Mouse (Mus musculus): Measurements from ENCODE around the gene Lce1h. TPM values are rescaled to one million over a fixed set of nuclear protein-coding genes. Genes with fewer than 3 reads are reported as not detected.

Lce1h gene
- not detected in 2 replicates for polyA plus RNA-seq (2012; rRNA removed)

DNA sequence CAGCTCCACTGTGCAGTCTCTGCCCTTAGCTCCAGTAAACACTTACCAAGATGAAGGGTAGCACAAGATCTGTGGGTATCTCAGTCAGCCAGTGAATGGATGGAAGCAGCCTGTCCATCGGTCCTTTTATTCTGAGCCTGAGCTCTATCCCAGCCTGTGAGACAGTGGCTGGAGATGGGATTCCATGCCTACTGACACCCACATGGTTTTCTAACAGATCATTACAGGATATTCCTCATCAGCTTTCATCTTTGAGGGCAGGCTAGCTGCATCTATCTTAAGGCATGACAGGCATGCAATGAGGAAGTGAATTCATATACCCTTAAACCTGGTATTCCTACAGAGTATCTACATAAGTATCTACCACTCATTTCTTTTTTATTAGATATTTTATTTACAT is at the start of gene Lce1h:
TSS of gene Lce1h (minus strand) at position 101 of the 400 bp plus-strand sequence.
- no peaks in the 10 kb centered on the region for H3K36me3 ChIP-seq (ENCODE audit: control insufficient read depth, insufficient read depth, low read length)
- no peaks in the 10 kb centered on the region for H3K4me1 ChIP-seq (ENCODE audit: control insufficient read depth, insufficient read depth, low read length)
- no peaks in the 10 kb centered on the region for H3K27me3 ChIP-seq (ENCODE audit: control insufficient read depth, insufficient read depth, low read length)
- no peak within 1 kb of the TSS for H3K4me3 ChIP-seq (ENCODE audit: control insufficient read depth, low read depth, low read length)
- TF ChIP-seq CTCF (IDR thresholded peaks at IDR 0.05; ENCODE audit: control insufficient read depth, insufficient read depth, insufficient replicate concordance, low read depth, low read length), result no peak
- TF ChIP-seq POLR2A (IDR thresholded peaks at IDR 0.05; ENCODE audit: control insufficient read depth, low read depth, low read length), result no peak
- H3K27ac ChIP-seq (ENCODE audit: control insufficient read depth, insufficient read depth, low read depth, low read length), result no peak within 1 kb of the TSS

DNA sequence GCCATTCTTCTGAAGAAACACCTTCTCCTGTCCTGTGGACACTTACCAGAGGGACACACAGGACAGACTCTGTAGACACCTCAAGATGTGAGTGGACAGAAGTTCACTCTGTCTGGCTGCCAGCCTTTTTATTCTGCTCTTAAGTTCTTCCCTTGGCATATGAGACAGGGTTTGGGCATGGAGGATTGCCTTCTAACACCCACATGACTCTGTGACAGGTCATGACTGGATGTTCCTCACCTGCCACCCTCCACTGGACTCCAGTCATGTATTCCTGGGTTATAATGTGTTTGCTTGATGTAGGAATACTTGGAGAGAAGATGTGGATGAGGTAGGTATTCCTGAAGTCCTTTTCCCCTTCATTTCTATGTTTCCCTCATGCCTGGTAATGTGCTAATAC is 42.9 kb upstream of the Lce1h start, which contains the start of gene Lce1k:
TSS of gene Lce1k (minus strand) at position 101 of the 400 bp plus-strand sequence.
- no peak within 1 kb of the TSS for H3K4me3 ChIP-seq (ENCODE audit: control insufficient read depth, low read depth, low read length)
- TF ChIP-seq CTCF (IDR thresholded peaks at IDR 0.05; ENCODE audit: control insufficient read depth, insufficient read depth, insufficient replicate concordance, low read depth, low read length), result no peak
- no peak for TF ChIP-seq POLR2A (IDR thresholded peaks at IDR 0.05; ENCODE audit: control insufficient read depth, low read depth, low read length)
- no peaks in the 10 kb centered on the region for H3K36me3 ChIP-seq (ENCODE audit: control insufficient read depth, insufficient read depth, low read length)
- H3K27ac ChIP-seq (ENCODE audit: control insufficient read depth, insufficient read depth, low read depth, low read length), result no peak within 1 kb of the TSS
- H3K4me1 ChIP-seq (ENCODE audit: control insufficient read depth, insufficient read depth, low read length), result no peaks in the 10 kb centered on the region
- no peaks in the 10 kb centered on the region for H3K27me3 ChIP-seq (ENCODE audit: control insufficient read depth, insufficient read depth, low read length)

DNA sequence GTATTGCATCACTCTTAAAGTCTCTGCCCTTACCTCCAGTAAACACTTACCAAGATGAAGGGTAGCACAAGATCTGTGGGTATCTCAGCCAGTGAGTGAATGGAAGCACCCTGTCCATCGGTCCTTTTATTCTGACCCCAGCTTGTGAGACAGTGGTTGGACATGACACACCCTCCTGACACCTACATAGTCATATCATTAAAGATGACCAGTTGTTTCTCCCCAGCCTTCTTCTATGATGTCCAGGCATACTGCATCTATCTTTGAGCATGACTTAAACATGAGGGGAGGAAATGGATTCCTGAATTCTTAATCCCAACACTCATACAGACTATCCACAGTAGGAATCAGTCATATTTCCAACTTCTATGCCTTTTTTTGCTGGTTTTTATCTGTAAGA is 25.5 kb upstream of the Lce1h start, which contains the start of gene Lce1j:
TSS of gene Lce1j (minus strand) at position 101 of the 400 bp plus-strand sequence.
- H3K27ac ChIP-seq (ENCODE audit: control insufficient read depth, insufficient read depth, low read depth, low read length), result no peak within 1 kb of the TSS
- no peaks in the 10 kb centered on the region for H3K27me3 ChIP-seq (ENCODE audit: control insufficient read depth, insufficient read depth, low read length)
- H3K4me3 ChIP-seq (ENCODE audit: control insufficient read depth, low read depth, low read length), result no peak within 1 kb of the TSS
- TF ChIP-seq POLR2A (IDR thresholded peaks at IDR 0.05; ENCODE audit: control insufficient read depth, low read depth, low read length), result no peak
- no peaks in the 10 kb centered on the region for H3K36me3 ChIP-seq (ENCODE audit: control insufficient read depth, insufficient read depth, low read length)
- no peaks in the 10 kb centered on the region for H3K4me1 ChIP-seq (ENCODE audit: control insufficient read depth, insufficient read depth, low read length)

DNA sequence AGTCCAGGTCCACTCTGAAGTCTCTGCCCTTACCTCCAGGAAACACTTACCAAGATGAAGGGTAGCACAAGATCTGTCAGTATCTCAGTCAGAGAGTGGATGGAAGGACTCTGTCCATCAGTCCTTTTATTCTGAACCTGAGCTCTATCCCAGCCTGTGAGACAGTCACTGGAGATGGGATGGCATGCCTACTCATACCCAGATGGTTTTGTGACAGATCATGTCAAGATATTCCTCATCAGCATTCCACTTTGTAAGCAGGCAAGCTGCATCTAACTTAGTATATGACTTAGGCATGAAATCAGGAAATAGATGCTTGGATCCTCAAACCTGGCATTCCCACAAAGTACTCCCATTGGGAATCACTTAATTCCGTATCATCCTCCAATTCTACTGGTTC is 13.9 kb upstream of the Lce1h start, which contains the start of gene Lce1i:
TSS of gene Lce1i (minus strand) at position 101 of the 400 bp plus-strand sequence.
- Histone ChIP-seq H3K27me3 (ENCODE audit: control insufficient read depth, insufficient read depth, low read length) (no peaks in the 10 kb centered on the region), H3K27ac (ENCODE audit: control insufficient read depth, insufficient read depth, low read depth, low read length) (no peak within 1 kb of the TSS), H3K4me1 (ENCODE audit: control insufficient read depth, insufficient read depth, low read length) (no peaks in the 10 kb centered on the region), H3K36me3 (ENCODE audit: control insufficient read depth, insufficient read depth, low read length) (no peaks in the 10 kb centered on the region), H3K4me3 (ENCODE audit: control insufficient read depth, low read depth, low read length) (no peak within 1 kb of the TSS)
- TF ChIP-seq CTCF (IDR thresholded peaks at IDR 0.05; ENCODE audit: control insufficient read depth, insufficient read depth, insufficient replicate concordance, low read depth, low read length) (no peak), POLR2A (IDR thresholded peaks at IDR 0.05; ENCODE audit: control insufficient read depth, low read depth, low read length) (no peak)

DNA sequence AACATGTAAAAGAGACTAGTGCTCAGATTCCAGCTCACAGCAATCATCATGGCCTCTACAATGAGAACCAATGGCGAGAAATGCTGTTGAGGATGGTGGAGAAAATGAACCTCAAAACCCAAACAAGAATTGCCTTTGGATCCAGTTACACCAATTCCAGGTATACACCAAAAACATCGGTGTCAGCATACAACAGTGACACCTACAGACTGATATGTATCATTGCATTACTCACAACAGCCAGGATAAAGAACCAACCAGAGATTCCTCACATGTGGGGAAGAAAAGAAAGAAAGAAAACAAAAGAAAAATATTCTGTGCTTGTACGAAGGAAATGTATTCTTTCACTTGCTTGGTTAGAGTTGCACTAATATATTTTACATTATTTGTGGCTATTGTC is 6.7 kb upstream of the Lce1h start:
- TF ChIP-seq POLR2A (IDR thresholded peaks at IDR 0.05; ENCODE audit: control insufficient read depth, low read depth, low read length) (no peak), CTCF (IDR thresholded peaks at IDR 0.05; ENCODE audit: control insufficient read depth, insufficient read depth, insufficient replicate concordance, low read depth, low read length) (no peak)
- Histone ChIP-seq H3K27me3 (ENCODE audit: control insufficient read depth, insufficient read depth, low read length) (no peaks in the 10 kb centered on the region), H3K27ac (ENCODE audit: control insufficient read depth, insufficient read depth, low read depth, low read length) (no peak overlapping the region), H3K4me3 (ENCODE audit: control insufficient read depth, low read depth, low read length) (no peak overlapping the region), H3K4me1 (ENCODE audit: control insufficient read depth, insufficient read depth, low read length) (no peaks in the 10 kb centered on the region), H3K36me3 (ENCODE audit: control insufficient read depth, insufficient read depth, low read length) (no peaks in the 10 kb centered on the region)

DNA sequence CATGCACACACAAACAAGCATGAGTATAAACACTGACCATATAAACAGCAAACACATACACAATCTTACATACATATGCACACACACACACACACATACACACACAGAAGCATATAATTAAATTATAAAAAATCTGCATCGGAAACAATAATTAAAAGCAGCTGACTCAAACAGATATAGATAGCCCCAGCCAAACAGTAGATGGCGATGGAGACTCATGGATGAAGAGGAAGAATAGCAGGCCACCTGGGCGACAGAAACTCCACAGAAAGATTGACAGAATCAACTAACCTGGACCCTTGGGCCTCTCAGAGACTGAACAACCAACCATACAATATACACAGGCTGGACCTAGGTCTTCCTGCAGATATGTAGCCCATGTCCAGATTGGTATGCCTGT is 11.7 kb downstream of the Lce1h start:
- Histone ChIP-seq H3K4me3 (ENCODE audit: control insufficient read depth, low read depth, low read length) (no peak overlapping the region), H3K36me3 (ENCODE audit: control insufficient read depth, insufficient read depth, low read length) (no peaks in the 10 kb centered on the region), H3K4me1 (ENCODE audit: control insufficient read depth, insufficient read depth, low read length) (no peaks in the 10 kb centered on the region), H3K27ac (ENCODE audit: control insufficient read depth, insufficient read depth, low read depth, low read length) (no peak overlapping the region), H3K27me3 (ENCODE audit: control insufficient read depth, insufficient read depth, low read length) (no peaks in the 10 kb centered on the region)
- TF ChIP-seq POLR2A (IDR thresholded peaks at IDR 0.05; ENCODE audit: control insufficient read depth, low read depth, low read length), result no peak

DNA sequence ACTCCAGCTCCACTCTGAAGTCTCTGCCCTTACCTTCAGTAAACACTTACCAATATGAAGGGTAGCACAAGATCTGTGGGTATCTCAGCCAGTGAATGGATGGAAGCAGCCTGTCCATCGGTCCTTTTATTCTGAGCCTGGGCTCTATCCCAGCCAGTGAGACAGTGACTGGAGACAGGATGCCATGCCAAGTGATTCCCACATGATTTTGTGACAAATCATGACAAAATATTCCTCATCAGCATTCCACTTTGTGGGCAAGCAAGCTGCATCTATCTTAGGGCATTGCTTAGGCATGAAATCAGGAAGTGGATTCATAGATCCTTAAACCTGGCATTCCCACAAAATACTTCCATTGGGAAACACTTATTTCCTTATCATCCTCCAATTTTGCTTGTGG is 12.6 kb downstream of the Lce1h start, which contains the start of gene Lce1g:
TSS of gene Lce1g (minus strand) at position 101 of the 400 bp plus-strand sequence.
- Histone ChIP-seq H3K36me3 (ENCODE audit: control insufficient read depth, insufficient read depth, low read length) (no peaks in the 10 kb centered on the region), H3K4me1 (ENCODE audit: control insufficient read depth, insufficient read depth, low read length) (no peaks in the 10 kb centered on the region), H3K27me3 (ENCODE audit: control insufficient read depth, insufficient read depth, low read length) (no peaks in the 10 kb centered on the region), H3K27ac (ENCODE audit: control insufficient read depth, insufficient read depth, low read depth, low read length) (no peak within 1 kb of the TSS), H3K4me3 (ENCODE audit: control insufficient read depth, low read depth, low read length) (no peak within 1 kb of the TSS)
- TF ChIP-seq CTCF (IDR thresholded peaks at IDR 0.05; ENCODE audit: control insufficient read depth, insufficient read depth, insufficient replicate concordance, low read depth, low read length) (no peak), POLR2A (IDR thresholded peaks at IDR 0.05; ENCODE audit: control insufficient read depth, low read depth, low read length) (no peak)

DNA sequence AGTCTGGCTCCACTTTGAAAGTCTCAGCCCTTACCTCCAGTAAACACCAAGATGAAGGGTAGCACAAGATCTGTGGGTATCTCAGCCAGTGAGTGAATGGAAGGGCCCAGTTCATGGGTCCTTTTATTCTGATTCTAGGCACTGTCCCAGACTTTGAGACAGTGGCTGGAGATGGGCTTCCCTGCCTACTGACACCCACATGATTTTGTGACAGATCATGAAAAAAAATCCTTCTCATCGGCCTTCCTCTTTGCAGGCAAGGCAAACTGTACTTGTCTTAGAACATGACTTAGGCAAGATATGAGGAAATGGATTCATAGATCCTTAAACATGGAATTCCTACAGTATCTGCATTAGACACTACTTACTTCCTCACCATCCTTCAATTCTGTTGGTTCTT is 25.9 kb downstream of the Lce1h start, which contains the start of gene Gm38119:
TSS of gene Gm38119 (minus strand) at position 101 of the 400 bp plus-strand sequence.
- H3K36me3 ChIP-seq (ENCODE audit: control insufficient read depth, insufficient read depth, low read length), result no peaks in the 10 kb centered on the region
- no peaks in the 10 kb centered on the region for H3K27me3 ChIP-seq (ENCODE audit: control insufficient read depth, insufficient read depth, low read length)
- H3K27ac ChIP-seq (ENCODE audit: control insufficient read depth, insufficient read depth, low read depth, low read length), result no peak within 1 kb of the TSS
- H3K4me3 ChIP-seq (ENCODE audit: control insufficient read depth, low read depth, low read length), result no peak within 1 kb of the TSS
- no peak for TF ChIP-seq CTCF (IDR thresholded peaks at IDR 0.05; ENCODE audit: control insufficient read depth, insufficient read depth, insufficient replicate concordance, low read depth, low read length)
- no peak for TF ChIP-seq POLR2A (IDR thresholded peaks at IDR 0.05; ENCODE audit: control insufficient read depth, low read depth, low read length)
- H3K4me1 ChIP-seq (ENCODE audit: control insufficient read depth, insufficient read depth, low read length), result no peaks in the 10 kb centered on the region
